Mouse (Mus musculus) adrenal gland, adult 2 months (tissue): Measurements from ENCODE around the gene Sox12. TPM values are rescaled to one million over a fixed set of nuclear protein-coding genes. Genes with fewer than 3 reads are reported as not detected.

Experiments
- DNase-seq: peaks from one replicate; pipeline ENCODE4 v3.0.0; 2021
- polyA plus RNA-seq: library from polyadenylated mRNA; depleted of rRNA; stranded (reverse); fragments of >200 nt; gene quantifications from 2 replicates; pipeline ENCODE4 v1.2.3, GENCODE M21; 2012
- total RNA-seq, 2 experiments: library from RNA; stranded (reverse); gene quantifications; 2 replicates each; pipeline ENCODE4 v1.2.3; 2021

The Sox12 gene
- total and polyA plus RNA-seq, 3 experiments: 6.2 to 15.9 (median 11.0) TPM

GRCm38 (mm10) chr2:152406126-152406525 is 8.3 kb upstream of the Sox12 start:
- DNase-seq: peak; percentile 98

- DNase-seq: no peak
Observed at GRCm38 (mm10) chr2:152399122-152399542, 1.3 kb upstream of the Sox12 start.

GRCm38 (mm10) chr2:152398691-152399090 is 828 bp upstream of the Sox12 start:
- DNase-seq: peak; percentile 97

GRCm38 (mm10) chr2:152397004-152397589 is 766 bp downstream of the Sox12 start:
- peak; percentile 88 for DNase-seq

- peak; percentile 89 for DNase-seq
Observed at GRCm38 (mm10) chr2:152396110-152397003, 1.5 kb downstream of the Sox12 start.

GRCm38 (mm10) chr2:152395271-152395920 is 2.5 kb downstream of the Sox12 start:
- no peak for DNase-seq

- DNase-seq: peak; percentile 43
Observed at GRCm38 (mm10) chr2:152393225-152394017, 4.4 kb downstream of the Sox12 start.

- peak; percentile 58 for DNase-seq
Observed at GRCm38 (mm10) chr2:152392786-152393185, 5.1 kb downstream of the Sox12 start.

GRCm38 (mm10) chr2:152384191-152384590 is 13.7 kb downstream of the Sox12 start:
- DNase-seq: no peak

- no peak for DNase-seq
Observed at GRCm38 (mm10) chr2:152376345-152376741, 21.5 kb downstream of the Sox12 start, which contains the start of gene Nrsn2. Gene Nrsn2 (minus strand): TSS chr2:152376638.

- DNase-seq: no peak
Observed at GRCm38 (mm10) chr2:152375652-152376344, 22.1 kb downstream of the Sox12 start.

GRCm38 (mm10) chr2:152373547-152373946 is 24.3 kb downstream of the Sox12 start:
- no peak for DNase-seq

GRCm38 (mm10) chr2:152372661-152373060 is 25.2 kb downstream of the Sox12 start:
- no peak for DNase-seq

GRCm38 (mm10) chr2:152372104-152372503 is 25.8 kb downstream of the Sox12 start:
- no peak for DNase-seq

GRCm38 (mm10) chr2:152368532-152369140 is 29.2 kb downstream of the Sox12 start:
- peak; percentile 44 for DNase-seq

GRCm38 (mm10) chr2:152367917-152368316 is 29.9 kb downstream of the Sox12 start:
- peak; percentile 75 for DNase-seq

- DNase-seq: peak; percentile 93
Observed at GRCm38 (mm10) chr2:152363245-152364147, 34.4 kb downstream of the Sox12 start.

- no peak for DNase-seq
Observed at GRCm38 (mm10) chr2:152361193-152361592, 36.7 kb downstream of the Sox12 start.

- DNase-seq: peak; percentile 84
Observed at GRCm38 (mm10) chr2:152360271-152360775, 37.5 kb downstream of the Sox12 start.
